Mouse (Mus musculus): Measurements from ENCODE around the gene Hoxa3. TPM values are rescaled to one million over a fixed set of nuclear protein-coding genes. Genes with fewer than 3 reads are reported as not detected.

Hoxa3 gene
- total and polyA plus RNA-seq, 3 experiments: 0.55 to 1.3 (median 0.76) TPM

DNA sequence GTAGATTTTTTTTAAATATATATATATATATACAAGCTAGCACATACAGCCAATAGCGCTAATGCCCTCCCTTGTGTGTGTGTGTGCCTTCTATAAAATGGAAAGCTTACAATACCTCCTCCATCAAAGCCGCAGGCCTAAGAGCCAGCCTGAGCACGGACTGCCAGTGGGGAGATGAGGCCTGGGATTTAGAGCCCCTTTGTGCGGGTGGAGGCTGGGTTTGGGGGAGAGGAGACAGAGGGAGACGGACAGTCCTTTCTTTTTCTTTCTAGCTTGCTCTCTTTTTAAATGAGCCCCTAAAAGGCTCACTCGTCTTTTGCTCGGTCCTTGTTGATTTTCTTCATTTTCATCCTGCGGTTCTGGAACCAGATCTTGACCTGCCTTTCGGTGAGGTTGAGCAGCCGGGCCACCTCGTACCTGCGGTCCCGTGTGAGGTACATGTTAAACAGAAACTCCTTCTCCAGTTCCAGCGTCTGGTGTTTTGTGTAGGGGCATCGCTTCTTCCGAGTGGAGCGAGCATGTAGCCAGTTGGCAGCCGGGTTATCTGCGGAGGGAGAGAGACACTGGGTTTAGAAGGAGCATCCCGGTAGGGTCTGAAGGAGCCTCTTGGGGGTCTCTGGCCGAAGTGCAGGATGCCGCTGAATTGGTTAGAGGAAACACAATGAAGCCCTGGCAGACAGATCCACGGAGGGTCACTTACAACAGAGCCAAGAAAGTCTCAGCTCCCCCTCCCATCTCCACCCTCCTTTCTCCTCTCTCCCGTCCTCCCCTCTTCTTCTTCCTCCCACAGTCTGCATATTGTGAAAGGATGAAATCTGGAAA lies 11.0 kb upstream of the Hoxa3 start:
- intact Hi-C loops (cut with DNase I): loop anchor here (5.0 kb wide), 2 partner anchors 347 to 842 kb away; no protein-coding TSS in a partner anchor
- H3K4me3 ChIP-seq: no peak overlapping the region
- H3K9ac ChIP-seq (ENCODE audit: low read depth, low read length): no peak overlapping the region
- H3K27me3 ChIP-seq (ENCODE audit: control insufficient read depth, insufficient read depth, low read length): peaks cover 35% of the 10 kb centered on the region
- no peak for TF ChIP-seq POLR2A (IDR thresholded peaks at IDR 0.05; ENCODE audit: insufficient read depth, low read depth, low read length)
- TF ChIP-seq CTCF (IDR thresholded peaks at IDR 0.05): no peak
- TF ChIP-seq EP300 (IDR thresholded peaks at IDR 0.05; ENCODE audit: insufficient read depth, low read depth, low read length): no peak
- no peaks in the 10 kb centered on the region for H3K79me2 ChIP-seq (replicated peaks; ENCODE audit: control insufficient read depth, insufficient read depth, low read length)
- H3K27ac ChIP-seq: no peak overlapping the region
- 12% methylated on average over 24 of the region's 24 CpGs for WGBS
- peaks cover 1% of the 10 kb centered on the region; the same call in 1 of the 2 replicates for H3K4me1 ChIP-seq (ENCODE audit: control insufficient read depth, insufficient read depth, low read length)
- DNase-seq: no peak
- no peaks in the 10 kb centered on the region for H3K36me3 ChIP-seq (ENCODE audit: control insufficient read depth, insufficient read depth, low read length)

DNA sequence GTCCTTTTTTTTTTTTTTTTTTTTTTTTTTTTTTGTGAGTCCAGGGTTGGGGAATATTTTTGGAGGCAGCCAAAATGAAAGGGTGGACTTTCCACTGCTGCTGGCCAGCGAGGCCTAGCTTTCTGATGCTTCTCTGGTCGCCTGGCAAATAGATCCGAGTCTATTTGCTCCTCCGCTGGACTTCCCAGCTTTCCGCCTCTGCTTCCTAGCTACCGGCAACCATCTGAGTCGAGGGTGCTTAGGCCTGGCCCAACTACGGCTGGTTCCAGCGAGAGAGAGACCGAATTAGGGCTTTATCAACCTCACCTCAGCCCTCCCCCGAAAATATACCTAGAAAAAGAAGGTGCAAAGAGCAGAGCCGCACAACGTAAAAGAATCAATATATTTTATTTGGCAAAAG lies 9.6 kb upstream of the Hoxa3 start:
- 48% methylated on average over 13 of the region's 13 CpGs for WGBS
- Histone ChIP-seq H3K27me3 (ENCODE audit: control insufficient read depth, insufficient read depth, low read length) (peaks cover 38% of the 10 kb centered on the region), H3K36me3 (ENCODE audit: control insufficient read depth, insufficient read depth, low read length) (no peaks in the 10 kb centered on the region), H3K4me3 (no peak overlapping the region), H3K27ac (no peak overlapping the region), H3K4me1 (ENCODE audit: control insufficient read depth, insufficient read depth, low read length) (peaks cover 1% of the 10 kb centered on the region; the same call in 1 of the 2 replicates), H3K9ac (ENCODE audit: low read depth, low read length) (no peak overlapping the region), H3K79me2 (replicated peaks; ENCODE audit: control insufficient read depth, insufficient read depth, low read length) (no peaks in the 10 kb centered on the region)
- intact Hi-C loops (cut with DNase I): loop anchor here (5.0 kb wide), 2 partner anchors 345 to 840 kb away; no protein-coding TSS in a partner anchor
- no peak for TF ChIP-seq EP300 (IDR thresholded peaks at IDR 0.05; ENCODE audit: insufficient read depth, low read depth, low read length)
- TF ChIP-seq POLR2A (IDR thresholded peaks at IDR 0.05; ENCODE audit: insufficient read depth, low read depth, low read length): no peak
- TF ChIP-seq CTCF (IDR thresholded peaks at IDR 0.05): no peak
- no peak for DNase-seq

DNA sequence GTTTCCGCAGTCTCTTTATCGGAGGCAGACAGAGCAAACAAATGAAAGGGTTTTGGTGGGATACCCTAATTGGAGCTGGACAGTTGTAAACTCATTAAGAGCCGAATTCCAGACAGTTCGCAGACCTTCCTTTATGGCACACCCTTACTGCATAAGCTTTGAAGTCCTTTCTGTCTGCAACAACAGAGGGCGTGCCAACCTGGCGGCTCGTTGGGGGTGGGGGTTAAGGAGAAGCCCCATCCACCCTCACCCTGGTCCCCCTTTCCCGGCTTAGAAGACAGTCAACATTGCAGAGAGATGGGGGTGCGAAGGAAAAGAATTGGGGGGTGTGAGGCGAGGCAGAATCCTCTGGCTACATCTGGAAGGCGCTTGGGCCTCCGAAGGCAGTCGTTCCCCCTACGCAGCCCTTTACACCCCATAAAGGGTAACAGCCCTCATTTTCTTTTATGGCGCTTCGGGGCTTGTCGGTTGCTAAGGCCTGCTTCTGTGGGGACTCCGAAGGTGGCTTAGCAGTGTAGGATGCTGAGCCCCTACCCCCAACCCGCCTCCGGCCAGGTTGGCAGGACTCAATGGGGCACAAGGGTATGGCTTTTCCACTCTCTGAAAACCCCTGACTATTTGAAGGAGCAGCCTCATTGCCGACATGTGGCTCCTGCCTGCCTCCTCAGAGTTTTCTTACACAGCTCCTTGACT lies 9.0 kb upstream of the Hoxa3 start:
- TF ChIP-seq EP300 (IDR thresholded peaks at IDR 0.05; ENCODE audit: insufficient read depth, low read depth, low read length) (no peak), CTCF (IDR thresholded peaks at IDR 0.05) (no peak), POLR2A (IDR thresholded peaks at IDR 0.05; ENCODE audit: insufficient read depth, low read depth, low read length) (no peak)
- no peak overlapping the region for H3K27ac ChIP-seq
- no peak overlapping the region for H3K9ac ChIP-seq (ENCODE audit: low read depth, low read length)
- no peak overlapping the region; the same call in 1 of the 2 replicates for H3K4me3 ChIP-seq
- peak in 1 of 2 experiments; percentile 20 for DNase-seq
- intact Hi-C loops (cut with DNase I): loop anchor here (1.0 to 5.0 kb wide), 4 partner anchors 11 to 840 kb away; no protein-coding TSS in a partner anchor
- no peaks in the 10 kb centered on the region for H3K36me3 ChIP-seq (ENCODE audit: control insufficient read depth, insufficient read depth, low read length)
- no peaks in the 10 kb centered on the region for H3K79me2 ChIP-seq (replicated peaks; ENCODE audit: control insufficient read depth, insufficient read depth, low read length)
- WGBS: 14% methylated on average over 21 of the region's 21 CpGs
- peaks cover 1% of the 10 kb centered on the region; the same call in 1 of the 2 replicates for H3K4me1 ChIP-seq (ENCODE audit: control insufficient read depth, insufficient read depth, low read length)
- H3K27me3 ChIP-seq (ENCODE audit: control insufficient read depth, insufficient read depth, low read length): peaks cover 42% of the 10 kb centered on the region

DNA sequence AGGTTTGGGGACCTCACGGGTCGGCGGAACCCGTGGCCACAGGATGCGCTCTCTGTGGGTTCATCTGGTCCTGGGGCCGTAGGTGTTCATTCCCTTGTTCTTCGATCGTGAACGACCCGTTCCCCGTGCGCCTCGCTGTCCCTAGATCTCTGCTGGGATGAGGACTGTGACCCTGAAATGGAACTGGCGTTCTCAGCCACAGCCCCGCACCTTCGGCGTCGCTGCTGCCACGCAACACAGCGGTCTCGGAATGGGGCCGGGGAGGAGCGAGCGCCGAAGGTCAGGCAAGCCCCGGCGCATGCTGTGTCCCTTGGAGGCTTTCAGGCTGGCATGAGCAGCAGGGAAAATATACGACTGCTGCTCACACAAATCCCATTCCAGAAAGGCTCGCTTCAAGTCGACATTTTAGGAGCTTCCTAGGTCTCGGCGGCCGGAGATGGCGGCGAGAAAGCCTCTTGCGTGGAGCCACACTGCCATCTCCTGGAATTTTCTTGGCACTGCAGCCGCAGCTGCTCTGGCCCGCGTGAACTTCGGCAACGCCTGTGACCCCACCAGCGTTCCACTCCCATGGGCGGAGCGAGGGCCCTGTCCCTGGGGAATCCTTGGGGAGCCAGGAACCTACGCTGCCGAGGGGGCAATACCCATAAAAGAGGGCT lies 8.3 kb upstream of the Hoxa3 start, which contains the start of gene Hoxa7:
Hoxa7 (minus strand) TSS at position 518 of the 656 bp plus-strand sequence.
- no peak within 1 kb of the TSS for H3K27ac ChIP-seq
- peaks cover 43% of the 10 kb centered on the region for H3K27me3 ChIP-seq (ENCODE audit: control insufficient read depth, insufficient read depth, low read length)
- no peaks in the 10 kb centered on the region for H3K79me2 ChIP-seq (replicated peaks; ENCODE audit: control insufficient read depth, insufficient read depth, low read length)
- H3K4me1 ChIP-seq (ENCODE audit: control insufficient read depth, insufficient read depth, low read length): peaks cover 1% of the 10 kb centered on the region; the same call in 1 of the 2 replicates
- intact Hi-C loops (cut with DNase I): loop anchor here (1.0 to 5.0 kb wide), 4 partner anchors 10 to 839 kb away; no protein-coding TSS in a partner anchor
- peak; percentile 84 to 91 for DNase-seq
- WGBS: 2% methylated on average over 46 of the region's 46 CpGs
- TF ChIP-seq EP300 (IDR thresholded peaks at IDR 0.05; ENCODE audit: insufficient read depth, low read depth, low read length): peak; percentile 90; the same call in 1 of the 2 replicates
- TF ChIP-seq CTCF (IDR thresholded peaks at IDR 0.05): no peak
- H3K9ac ChIP-seq (ENCODE audit: low read depth, low read length): peak within 1 kb of the TSS; percentile 39
- H3K36me3 ChIP-seq (ENCODE audit: control insufficient read depth, insufficient read depth, low read length): no peaks in the 10 kb centered on the region
- peak within 1 kb of the TSS; percentile 58 for H3K4me3 ChIP-seq

DNA sequence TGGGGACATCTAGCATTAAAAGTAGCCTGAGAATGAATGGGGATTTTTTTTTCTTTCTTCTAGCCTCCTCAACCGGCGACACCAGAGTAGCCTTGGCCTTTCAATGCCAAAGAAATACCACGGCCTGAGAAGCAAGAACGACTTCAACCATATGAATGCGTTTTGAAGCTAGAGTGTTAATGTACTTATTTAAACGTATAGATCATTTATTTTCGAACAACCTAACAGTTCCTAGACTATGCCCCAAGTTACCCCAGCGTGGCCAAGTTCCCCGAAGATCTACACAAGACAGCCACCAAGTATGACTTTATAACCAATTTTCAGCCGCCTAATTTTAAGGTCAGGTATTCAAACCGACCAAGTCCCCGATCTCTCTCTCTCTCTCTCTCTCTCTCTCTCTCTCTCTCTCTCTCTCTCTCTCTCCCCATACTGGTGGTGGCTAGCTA lies 7.8 kb upstream of the Hoxa3 start:
- TF ChIP-seq CTCF (IDR thresholded peaks at IDR 0.05) (no peak), EP300 (IDR thresholded peaks at IDR 0.05; ENCODE audit: insufficient read depth, low read depth, low read length) (no peak), POLR2A (IDR thresholded peaks at IDR 0.05; ENCODE audit: insufficient read depth, low read depth, low read length) (no peak)
- Histone ChIP-seq H3K4me1 (ENCODE audit: control insufficient read depth, insufficient read depth, low read length) (peaks cover 1% of the 10 kb centered on the region; the same call in 1 of the 2 replicates), H3K4me3 (no peak overlapping the region; the same call in 1 of the 2 replicates), H3K27ac (no peak overlapping the region), H3K79me2 (replicated peaks; ENCODE audit: control insufficient read depth, insufficient read depth, low read length) (no peaks in the 10 kb centered on the region), H3K9ac (ENCODE audit: low read depth, low read length) (no peak overlapping the region), H3K36me3 (ENCODE audit: control insufficient read depth, insufficient read depth, low read length) (no peaks in the 10 kb centered on the region), H3K27me3 (ENCODE audit: control insufficient read depth, insufficient read depth, low read length) (peaks cover 43% of the 10 kb centered on the region)
- DNase-seq: peak in 1 of 2 experiments; percentile 25
- WGBS: 21% methylated on average over 12 of the region's 12 CpGs
- intact Hi-C loops (cut with DNase I): loop anchor here (1.0 to 5.0 kb wide), 4 partner anchors 10 to 839 kb away; no protein-coding TSS in a partner anchor

All from heart, adult 2 months (tissue).